Mouse (Mus musculus) cerebellum, postnatal 25 days (tissue): ENCODE measurements around the gene Bphl.

Source experiments
- DNase-seq, 2 experiments: peaks; one replicate each; pipeline ENCODE4 v3.0.0; 2021; ENCODE audit warnings: mixed read lengths in 2 of 2

Gene Bphl

GRCm38 (mm10) chr13:34037172-34038055, at the start of gene Bphl:
TSS of gene Bphl (plus strand) at chr13:34037597.
- DNase-seq: peak; percentile 94 to 97

- no peak for DNase-seq
Observed at GRCm38 (mm10) chr13:33989625-33990024, 47.8 kb upstream of the Bphl start.

- DNase-seq: peak; percentile 61 to 81
Observed at GRCm38 (mm10) chr13:33995197-33995596, 42.2 kb upstream of the Bphl start.

- DNase-seq: peak; percentile 90 to 93
Observed at GRCm38 (mm10) chr13:34002058-34003006, 35.1 kb upstream of the Bphl start, which contains the start of the genes Ripk1 and Serpinb6a. TSS of gene Ripk1 (plus strand) at chr13:34002363. TSS of gene Serpinb6a (minus strand) at chr13:34002794.

GRCm38 (mm10) chr13:34003058-34003457, 34.3 kb upstream of the Bphl start:
- DNase-seq: no peak

- DNase-seq: no peak
Observed at GRCm38 (mm10) chr13:34007234-34007633, 30.2 kb upstream of the Bphl start.

- peak; percentile 59 to 67 for DNase-seq
Observed at GRCm38 (mm10) chr13:34016927-34017569, 20.3 kb upstream of the Bphl start.

GRCm38 (mm10) chr13:34018521-34018920, 18.9 kb upstream of the Bphl start:
- peak in 1 of 2 experiments; percentile 38 for DNase-seq

- DNase-seq: no peak
Observed at GRCm38 (mm10) chr13:34021998-34022397, 15.4 kb upstream of the Bphl start.

- no peak for DNase-seq
Observed at GRCm38 (mm10) chr13:34032041-34032440, 5.4 kb upstream of the Bphl start.

GRCm38 (mm10) chr13:34035424-34035823, 2.0 kb upstream of the Bphl start:
- peak in 1 of 2 experiments; percentile 30 for DNase-seq

- DNase-seq: no peak
Observed at GRCm38 (mm10) chr13:34036726-34037125, 671 bp upstream of the Bphl start.

- peak in 1 of 2 experiments; percentile 54 for DNase-seq
Observed at GRCm38 (mm10) chr13:34038056-34038432, 647 bp downstream of the Bphl start.

GRCm38 (mm10) chr13:34038901-34039341, 1.5 kb downstream of the Bphl start:
- peak in 1 of 2 experiments; percentile 15 for DNase-seq

GRCm38 (mm10) chr13:34040091-34040490, 2.7 kb downstream of the Bphl start:
- DNase-seq: no peak

- DNase-seq: no peak
Observed at GRCm38 (mm10) chr13:34043716-34044393, 6.5 kb downstream of the Bphl start.

- DNase-seq: no peak
Observed at GRCm38 (mm10) chr13:34045511-34046249, 8.3 kb downstream of the Bphl start.

- peak; percentile 73 to 89 for DNase-seq
Observed at GRCm38 (mm10) chr13:34046421-34047012, 9.1 kb downstream of the Bphl start.

- no peak for DNase-seq
Observed at GRCm38 (mm10) chr13:34047526-34047925, 10.1 kb downstream of the Bphl start.

- no peak for DNase-seq
Observed at GRCm38 (mm10) chr13:34050479-34050878, 13.1 kb downstream of the Bphl start.

GRCm38 (mm10) chr13:34051692-34052091, 14.3 kb downstream of the Bphl start:
- DNase-seq: no peak
